Mouse (Mus musculus): ENCODE measurements at regions not wholly inside any gene's neighbourhood (a gene's known extent, or its start where the extent isn't known, plus 50 kb on each side); places are given as distances from the start of the nearest gene placed in this dataset.

GRCm38 (mm10) chr11:112121831-112122230 is 660.2 kb upstream of the Sox9 start:
- TF ChIP-seq EP300 (optimal IDR thresholded peaks at IDR 0.05) (no peak), CTCF (IDR thresholded peaks at IDR 0.05; ENCODE audit: low read depth) (no peak)
